Mouse (Mus musculus): ENCODE data around the gene Fhit. TPM values are rescaled to one million over a fixed set of nuclear protein-coding genes. Genes with fewer than 3 reads are reported as not detected.
"Not testable (repeated sequence)": the region's sequence is repeated elsewhere in the genome, so short reads cannot be mapped to it uniquely, and the experiment has no call there.

Fhit gene
- total RNA-seq, 1 experiment from 2014 or later = 3.8 TPM

DNA sequence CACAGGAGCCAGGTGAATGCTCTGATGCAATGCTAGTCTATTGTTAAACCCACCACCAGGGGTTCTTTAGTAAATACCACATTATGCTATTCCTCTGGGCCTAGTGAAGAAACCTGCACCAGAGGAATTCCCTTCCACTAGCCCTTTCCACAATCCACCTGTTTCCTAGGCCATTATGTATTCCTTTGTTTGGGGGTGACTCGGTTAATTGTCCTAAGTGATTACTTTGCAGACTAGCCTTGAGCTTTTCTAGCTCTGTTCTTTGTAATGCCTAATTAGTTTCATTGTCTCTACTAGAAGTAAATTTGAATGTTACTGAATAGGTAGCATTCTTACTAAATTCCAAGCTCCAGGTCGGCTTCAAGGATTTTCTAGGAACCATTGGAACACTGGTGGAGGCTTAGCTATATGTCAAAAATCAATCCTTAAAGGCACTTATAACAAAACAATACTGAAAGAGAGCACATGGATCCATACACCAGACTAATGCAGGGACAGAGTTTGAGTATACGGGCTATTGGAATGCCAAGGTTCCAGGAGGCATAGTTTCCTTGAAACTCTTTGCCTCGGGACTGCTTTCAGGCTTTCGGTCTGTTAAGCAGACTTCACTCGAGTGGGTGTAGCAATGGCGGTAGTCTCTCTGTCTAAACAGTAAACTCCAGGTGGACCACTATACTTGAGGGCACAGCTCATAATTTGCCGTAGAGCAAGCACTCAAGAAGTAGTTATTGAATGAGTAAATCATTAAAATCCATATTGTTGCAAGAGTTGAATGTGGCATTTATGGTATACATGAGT lies 122.1 kb downstream of the Fhit start:
- ATAC-seq (replicated peaks in 1 of 2; ENCODE audit: insufficient read depth in 1 of 2, low FRiP score in 2 of 2, low TSS enrichment in 1 of 2, low read depth in 1 of 2, poor library complexity in 2 of 2, severe bottlenecking in 2 of 2) = not testable (repeated sequence)

DNA sequence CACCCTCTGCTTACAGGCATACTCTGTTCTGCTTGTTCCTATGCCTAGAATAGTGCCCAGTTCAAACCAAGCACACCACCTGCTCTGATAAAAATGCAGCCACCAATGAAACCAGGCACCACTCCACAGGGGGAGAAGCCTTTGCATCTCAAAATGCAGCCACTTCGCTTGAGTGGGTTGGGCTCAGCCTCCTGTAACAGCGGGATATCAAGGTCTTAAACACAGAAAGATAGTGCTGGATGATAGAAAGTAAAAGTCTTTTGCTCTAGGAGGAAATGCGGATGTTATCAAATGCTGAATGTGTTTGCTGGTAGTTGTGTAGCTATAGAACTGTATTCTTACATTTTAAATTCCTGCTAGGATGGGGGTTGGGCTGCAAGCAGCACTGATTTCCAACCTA lies 140.4 kb downstream of the Fhit start:
- ATAC-seq (replicated peaks in 1 of 2; ENCODE audit: insufficient read depth in 1 of 2, low FRiP score in 2 of 2, low TSS enrichment in 1 of 2, low read depth in 1 of 2, poor library complexity in 2 of 2, severe bottlenecking in 2 of 2) = no peak

DNA sequence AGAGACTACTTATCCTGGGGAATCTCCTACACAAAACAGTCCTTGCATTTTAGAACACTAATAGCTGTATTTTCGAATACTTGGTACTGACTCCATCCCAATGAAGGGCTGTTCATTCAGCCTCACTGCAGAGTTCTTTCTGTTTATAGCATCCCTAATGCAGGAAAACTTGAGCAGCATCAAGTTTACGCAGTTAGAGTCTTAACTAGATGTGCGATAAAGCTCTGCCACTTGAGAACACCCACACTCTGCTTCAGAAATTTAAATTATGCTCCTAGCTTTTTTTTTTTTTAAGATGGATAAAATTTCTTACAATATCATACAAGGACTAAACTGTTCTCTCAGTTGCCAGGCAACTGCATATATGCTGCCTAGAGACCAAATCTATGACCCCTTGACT lies 183.2 kb downstream of the Fhit start:
- ATAC-seq (replicated peaks in 1 of 2; ENCODE audit: insufficient read depth in 1 of 2, low FRiP score in 2 of 2, low TSS enrichment in 1 of 2, low read depth in 1 of 2, poor library complexity in 2 of 2, severe bottlenecking in 2 of 2) = no peak

DNA sequence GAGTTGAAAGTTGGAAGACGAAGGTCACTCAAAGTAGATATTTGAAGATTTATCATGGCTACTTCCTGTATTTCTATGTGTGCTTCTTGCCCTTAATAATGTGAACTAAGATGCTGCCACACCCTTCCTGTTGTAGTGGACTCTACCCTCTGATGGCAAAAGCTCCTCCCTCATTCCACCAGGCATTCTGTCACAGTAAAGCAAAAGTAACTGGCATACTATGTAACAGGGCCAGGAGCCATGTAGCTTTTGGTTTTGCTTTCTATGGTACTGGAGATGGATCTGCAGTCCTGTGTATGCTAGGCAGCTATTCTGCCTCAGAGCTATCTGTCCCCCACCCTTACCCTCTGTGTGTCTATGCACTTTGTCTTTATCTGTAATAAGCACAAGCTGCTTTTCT lies 220.2 kb downstream of the Fhit start:
- no peak for ATAC-seq (replicated peaks in 1 of 2; ENCODE audit: insufficient read depth in 1 of 2, low FRiP score in 2 of 2, low TSS enrichment in 1 of 2, low read depth in 1 of 2, poor library complexity in 2 of 2, severe bottlenecking in 2 of 2)

DNA sequence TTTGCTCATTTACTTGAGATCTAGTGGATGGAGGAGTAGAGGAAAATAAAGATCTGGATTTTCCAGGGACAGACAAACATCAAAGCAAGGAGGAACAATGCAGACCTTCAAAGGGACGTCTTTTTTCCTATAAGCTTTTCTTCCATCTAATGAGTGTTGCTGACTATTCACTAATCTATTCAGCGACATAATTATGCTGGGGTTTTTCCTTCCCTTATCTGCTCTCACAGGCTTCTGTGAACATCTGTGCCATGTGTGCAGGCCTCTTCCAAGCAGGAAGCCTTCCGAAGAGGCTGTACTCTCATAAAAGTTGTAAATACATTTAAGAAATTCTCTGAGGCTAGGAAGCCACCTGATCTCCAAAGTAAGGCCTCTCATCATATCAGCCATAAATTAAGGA lies 228.2 kb downstream of the Fhit start:
- ATAC-seq (replicated peaks in 1 of 2; ENCODE audit: insufficient read depth in 1 of 2, low FRiP score in 2 of 2, low TSS enrichment in 1 of 2, low read depth in 1 of 2, poor library complexity in 2 of 2, severe bottlenecking in 2 of 2) = no peak

DNA sequence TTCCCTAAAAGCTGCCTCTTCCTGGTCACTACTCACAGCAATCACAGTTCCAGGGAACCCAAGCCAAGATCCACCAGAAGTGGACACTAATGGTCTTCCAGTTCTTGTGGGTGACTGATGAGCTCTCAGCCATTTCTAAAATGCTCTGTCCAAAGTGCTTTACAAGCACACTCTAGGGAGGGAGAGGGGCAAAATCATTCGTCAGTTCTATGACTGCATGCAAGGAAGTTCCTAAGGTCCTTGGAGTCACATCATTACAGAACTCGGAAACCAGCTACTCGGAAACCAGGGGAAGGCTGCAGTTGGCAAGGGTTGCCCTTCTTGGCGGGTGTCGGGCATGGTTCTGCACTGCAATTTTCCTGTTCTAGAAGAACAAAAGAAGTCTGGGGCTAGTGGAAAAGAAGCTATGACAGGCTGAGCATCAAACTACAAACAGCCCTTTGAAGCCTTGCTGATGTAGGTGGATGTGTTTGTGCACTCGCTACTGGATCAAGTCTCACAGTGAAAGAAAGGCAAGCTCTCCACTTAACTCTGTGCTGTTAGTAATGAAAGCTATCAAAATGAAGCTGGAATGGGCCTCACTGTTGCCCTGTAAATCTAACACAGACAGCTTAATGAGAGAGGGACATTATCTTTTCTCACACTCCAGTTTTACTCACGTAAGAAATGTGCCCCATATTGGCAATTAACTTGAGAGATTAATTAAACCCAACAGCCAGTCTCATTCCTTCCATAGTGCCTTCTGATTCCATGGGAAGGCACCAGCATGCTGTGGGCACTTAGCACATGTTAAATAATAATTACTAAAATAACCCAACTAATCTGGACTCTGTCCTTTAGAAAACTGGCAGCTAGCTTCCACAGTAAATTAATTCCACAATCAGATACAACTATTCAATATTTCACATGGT lies 243.7 kb downstream of the Fhit start:
- ATAC-seq (replicated peaks in 1 of 2; ENCODE audit: insufficient read depth in 1 of 2, low FRiP score in 2 of 2, low TSS enrichment in 1 of 2, low read depth in 1 of 2, poor library complexity in 2 of 2, severe bottlenecking in 2 of 2) = no peak

DNA sequence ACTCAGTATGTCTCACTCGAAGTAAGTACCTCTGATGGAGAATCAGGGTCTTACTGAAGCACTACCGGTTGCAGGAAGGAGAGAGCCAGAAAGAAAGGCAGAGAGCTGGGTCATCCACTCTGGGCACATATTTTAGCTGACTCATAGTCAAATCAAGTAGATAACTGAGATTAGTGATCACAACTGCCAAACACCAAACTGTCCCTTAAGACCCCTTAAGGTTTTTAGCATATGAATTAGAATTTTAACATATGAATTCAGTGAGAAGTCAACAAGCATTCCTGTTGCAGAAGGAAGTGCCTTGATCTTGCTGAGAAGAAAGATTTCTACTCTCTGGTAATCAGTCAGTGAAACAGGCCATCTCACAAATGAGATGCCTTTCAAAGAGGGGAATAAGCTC lies 253.8 kb downstream of the Fhit start:
- ATAC-seq (replicated peaks in 1 of 2; ENCODE audit: insufficient read depth in 1 of 2, low FRiP score in 2 of 2, low TSS enrichment in 1 of 2, low read depth in 1 of 2, poor library complexity in 2 of 2, severe bottlenecking in 2 of 2) = no peak

DNA sequence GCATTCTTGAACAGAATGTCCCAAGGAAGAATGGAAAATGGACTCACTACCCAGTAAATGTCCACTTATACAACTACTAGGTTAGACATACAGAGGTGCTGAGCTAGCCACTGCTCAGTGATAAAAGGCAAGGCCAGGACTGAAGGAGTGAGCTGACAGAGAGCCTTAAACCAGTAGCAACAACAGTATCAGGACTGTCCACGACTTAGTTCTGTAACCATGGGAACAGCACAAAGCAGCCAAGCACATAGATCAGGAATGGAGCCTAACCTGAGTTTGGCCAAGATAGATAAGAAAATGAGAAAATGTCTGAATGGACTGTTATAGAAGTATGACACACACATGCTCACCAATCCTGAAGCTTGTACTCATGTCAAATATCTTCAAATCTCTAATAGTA lies 279.1 kb downstream of the Fhit start:
- no peak for ATAC-seq (replicated peaks in 1 of 2; ENCODE audit: insufficient read depth in 1 of 2, low FRiP score in 2 of 2, low TSS enrichment in 1 of 2, low read depth in 1 of 2, poor library complexity in 2 of 2, severe bottlenecking in 2 of 2)

DNA sequence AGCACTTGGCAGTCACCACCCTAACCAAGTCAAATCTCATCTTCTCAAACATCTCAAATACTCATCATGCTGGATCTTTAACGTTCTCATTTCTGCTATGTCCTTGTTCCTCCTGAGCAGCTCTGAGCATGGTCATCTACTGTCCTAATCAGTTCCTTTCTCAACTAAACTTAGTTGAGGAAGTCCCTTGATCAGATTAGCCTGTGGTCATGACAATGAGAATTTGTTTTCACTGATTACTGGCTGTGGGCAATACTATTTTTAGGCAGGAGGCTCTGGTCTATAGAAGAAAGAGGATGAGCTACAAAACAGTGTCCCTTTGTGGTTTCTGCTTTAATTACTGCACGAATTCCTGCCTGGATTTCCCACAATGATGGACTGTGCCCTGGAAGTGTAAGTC lies 281.1 kb downstream of the Fhit start:
- peak in 1 of 2 experiments; percentile 46; a peak in 1 of 4 replicates for ATAC-seq (replicated peaks in 1 of 2; ENCODE audit: insufficient read depth in 1 of 2, low FRiP score in 2 of 2, low TSS enrichment in 1 of 2, low read depth in 1 of 2, poor library complexity in 2 of 2, severe bottlenecking in 2 of 2)

DNA sequence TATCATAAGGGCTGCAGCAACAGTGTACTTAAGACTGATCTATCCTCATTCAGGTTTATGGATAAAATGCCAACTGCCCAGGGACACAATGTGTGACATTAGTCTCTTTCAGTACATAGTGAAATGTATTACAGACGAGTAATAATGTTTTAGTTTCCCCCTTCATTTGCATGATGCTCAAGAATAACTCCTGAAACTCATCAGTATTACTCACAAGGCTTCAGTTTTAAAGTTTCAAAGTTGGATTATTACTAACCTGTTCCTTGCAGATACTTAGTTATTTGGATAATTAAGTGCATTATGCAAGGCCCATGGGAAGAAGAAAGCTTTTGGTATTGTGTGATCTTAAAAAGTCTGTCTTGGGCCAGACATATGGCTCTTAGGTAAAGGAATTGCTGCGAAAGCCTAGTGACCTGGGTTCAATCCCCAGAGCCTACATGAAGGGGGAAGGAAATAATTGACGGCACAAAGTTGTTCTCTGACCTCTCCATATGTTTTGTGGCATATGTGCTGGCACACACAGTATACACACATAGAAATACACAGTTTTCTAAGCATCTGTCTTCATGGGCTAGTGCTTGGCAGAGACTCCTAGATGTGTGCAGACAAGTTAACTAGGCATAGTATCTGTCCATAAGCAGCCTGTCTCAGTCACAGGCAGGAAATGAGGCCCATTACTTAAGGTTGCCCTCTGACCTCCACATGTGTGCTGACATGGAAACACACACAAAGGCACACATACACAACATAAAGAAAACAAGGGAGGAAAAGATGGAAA lies 287.1 kb downstream of the Fhit start:
- no peak for ATAC-seq (replicated peaks in 1 of 2; ENCODE audit: insufficient read depth in 1 of 2, low FRiP score in 2 of 2, low TSS enrichment in 1 of 2, low read depth in 1 of 2, poor library complexity in 2 of 2, severe bottlenecking in 2 of 2)

DNA sequence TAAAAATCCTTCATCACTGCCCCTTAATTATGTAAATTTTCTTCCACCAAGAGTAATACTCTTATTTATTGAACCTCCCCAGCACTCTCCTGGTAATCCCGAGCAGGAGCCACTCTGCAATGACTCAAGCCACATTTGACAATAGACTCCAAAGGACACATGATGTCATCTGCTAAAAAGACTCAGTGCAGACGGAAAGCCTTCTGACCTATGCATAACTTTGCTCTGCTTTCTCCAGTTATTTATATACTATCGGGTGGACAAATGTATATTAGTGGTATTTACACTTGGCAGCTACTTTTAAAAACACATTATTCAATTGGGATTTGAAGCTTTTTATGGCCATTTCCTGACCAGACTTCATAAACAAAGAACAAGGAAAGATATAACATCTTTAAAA lies 304.2 kb downstream of the Fhit start:
- no peak for ATAC-seq (replicated peaks in 1 of 2; ENCODE audit: insufficient read depth in 1 of 2, low FRiP score in 2 of 2, low TSS enrichment in 1 of 2, low read depth in 1 of 2, poor library complexity in 2 of 2, severe bottlenecking in 2 of 2)

DNA sequence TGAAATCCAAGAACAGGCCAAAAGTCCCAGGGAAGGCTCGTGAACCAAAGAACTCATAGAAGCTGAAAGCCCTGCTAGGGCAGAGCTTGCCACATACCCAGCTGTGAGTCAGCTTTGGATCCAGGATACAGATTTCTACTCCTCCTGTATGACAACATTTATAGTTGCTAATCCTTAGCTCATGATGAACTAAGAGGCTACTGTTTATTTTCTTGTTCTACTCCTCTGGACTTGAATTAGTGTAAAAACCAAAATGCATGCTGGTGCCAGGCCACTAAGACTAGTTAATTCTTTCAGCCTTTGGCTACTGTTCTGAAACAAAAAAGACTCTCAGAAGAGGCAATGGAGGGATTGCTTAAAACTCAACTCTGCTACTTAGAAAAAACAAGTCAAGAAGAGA lies 309.9 kb downstream of the Fhit start:
- ATAC-seq (replicated peaks in 1 of 2; ENCODE audit: insufficient read depth in 1 of 2, low FRiP score in 2 of 2, low TSS enrichment in 1 of 2, low read depth in 1 of 2, poor library complexity in 2 of 2, severe bottlenecking in 2 of 2) = no peak

DNA sequence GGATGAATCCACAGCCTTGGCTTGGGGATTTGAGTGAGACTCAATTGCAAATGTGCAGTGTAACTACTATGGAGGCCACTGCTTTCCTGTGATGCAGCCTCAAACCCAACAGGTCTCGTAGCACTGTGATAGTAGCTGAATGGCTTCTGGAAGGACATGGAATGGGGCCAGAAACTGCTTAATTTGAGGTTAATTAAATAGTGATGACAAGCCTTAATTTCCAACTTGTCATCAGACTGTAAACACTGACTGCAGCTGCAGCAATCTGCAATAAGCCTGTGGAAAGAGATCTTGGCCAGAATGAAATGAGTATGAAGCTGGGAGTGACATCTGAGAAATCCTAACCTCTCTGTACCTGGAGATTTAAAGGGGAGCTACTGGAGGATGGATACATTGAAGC lies 325.8 kb downstream of the Fhit start:
- ATAC-seq (replicated peaks in 1 of 2; ENCODE audit: insufficient read depth in 1 of 2, low FRiP score in 2 of 2, low TSS enrichment in 1 of 2, low read depth in 1 of 2, poor library complexity in 2 of 2, severe bottlenecking in 2 of 2) = no peak

DNA sequence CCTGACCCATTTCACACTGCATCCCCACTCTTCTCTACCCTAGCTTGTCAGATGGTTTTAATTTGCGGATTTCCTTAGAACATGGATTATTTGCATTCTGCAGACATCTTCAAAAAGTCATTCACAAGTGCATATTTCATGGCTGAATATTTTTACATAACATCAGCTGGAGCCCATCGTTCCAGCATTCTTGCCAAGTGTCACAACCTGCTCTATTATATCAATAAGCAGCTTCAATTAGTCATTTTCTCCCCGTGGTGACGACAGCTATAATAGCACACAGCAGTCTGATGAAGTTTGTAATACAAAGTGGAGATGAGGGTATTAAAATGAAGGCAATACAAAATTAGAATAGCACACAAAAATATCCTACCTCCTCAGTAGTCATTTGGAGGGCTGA lies 337.0 kb downstream of the Fhit start:
- ATAC-seq (replicated peaks in 1 of 2; ENCODE audit: insufficient read depth in 1 of 2, low FRiP score in 2 of 2, low TSS enrichment in 1 of 2, low read depth in 1 of 2, poor library complexity in 2 of 2, severe bottlenecking in 2 of 2) = no peak

DNA sequence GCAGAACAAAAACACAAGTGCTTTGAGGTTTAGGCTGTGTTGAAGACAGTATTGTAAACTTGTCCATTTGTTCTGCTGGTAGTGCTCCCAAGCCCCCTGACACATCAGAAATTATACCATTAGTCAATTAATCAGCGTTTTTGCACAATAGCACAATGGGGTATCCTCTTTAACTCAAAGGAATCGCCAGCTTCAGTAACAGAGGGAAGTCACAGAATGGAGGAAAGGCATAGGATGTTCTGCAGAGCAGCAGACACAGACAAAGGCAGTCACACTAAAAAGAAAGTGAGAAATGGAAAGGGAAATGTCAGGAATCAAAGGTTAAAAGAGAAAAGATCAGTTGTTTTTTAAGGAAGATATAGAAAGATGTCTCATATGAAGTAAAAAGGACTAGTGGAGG lies 348.3 kb downstream of the Fhit start:
- ATAC-seq (replicated peaks in 1 of 2; ENCODE audit: insufficient read depth in 1 of 2, low FRiP score in 2 of 2, low TSS enrichment in 1 of 2, low read depth in 1 of 2, poor library complexity in 2 of 2, severe bottlenecking in 2 of 2) = no peak

DNA sequence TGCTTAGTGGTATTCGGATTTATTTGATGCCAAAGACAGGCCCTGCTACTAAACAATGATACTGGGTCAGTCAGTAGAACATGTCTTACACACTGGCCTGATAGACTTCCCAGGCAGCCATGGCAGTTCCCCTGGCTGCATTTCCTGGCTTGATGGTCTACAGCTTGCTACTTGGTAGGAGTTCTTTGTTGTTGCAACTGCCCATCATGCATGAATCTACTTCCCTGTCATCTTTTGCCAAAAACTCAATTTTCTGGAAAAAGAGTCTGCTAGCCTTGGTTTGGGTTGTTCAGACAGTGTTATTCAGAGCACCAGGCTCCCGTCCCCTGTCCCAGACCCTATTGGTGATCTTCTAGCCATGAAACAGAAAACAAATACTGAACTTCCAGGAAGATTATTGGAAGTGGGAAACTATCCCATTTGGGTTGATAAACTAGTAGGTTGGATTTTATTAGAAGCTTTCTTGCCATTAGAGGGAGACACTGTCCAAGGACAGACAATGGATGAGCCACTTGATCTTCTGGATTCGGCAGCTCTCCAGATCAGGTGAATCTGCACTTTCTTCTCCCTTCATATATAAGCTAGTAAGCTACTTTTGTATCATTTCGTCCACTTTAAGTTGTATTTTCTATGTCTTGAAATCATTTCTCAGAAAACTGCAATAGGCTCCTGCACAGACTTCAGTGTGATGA lies 363.2 kb downstream of the Fhit start:
- no peak for ATAC-seq (replicated peaks in 1 of 2; ENCODE audit: insufficient read depth in 1 of 2, low FRiP score in 2 of 2, low TSS enrichment in 1 of 2, low read depth in 1 of 2, poor library complexity in 2 of 2, severe bottlenecking in 2 of 2)

DNA sequence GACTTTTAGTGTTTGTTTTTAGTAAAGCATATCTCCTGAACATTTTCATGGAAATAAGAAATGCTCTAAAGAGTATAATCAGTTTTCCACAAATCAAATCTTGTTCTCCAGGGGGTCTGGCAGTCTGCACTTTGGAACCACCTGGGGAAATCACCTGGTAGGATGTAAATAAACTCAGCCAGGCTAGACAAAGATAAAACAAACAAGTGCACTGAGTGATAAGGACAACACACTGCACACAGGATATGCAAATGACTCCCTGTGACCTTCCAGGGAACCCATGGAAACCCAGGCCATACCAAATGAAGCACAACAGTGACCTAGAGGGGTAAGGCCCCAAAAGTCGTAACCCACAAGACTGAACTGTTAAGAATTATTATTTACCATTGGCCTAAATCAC lies 364.2 kb downstream of the Fhit start:
- ATAC-seq (replicated peaks in 1 of 2; ENCODE audit: insufficient read depth in 1 of 2, low FRiP score in 2 of 2, low TSS enrichment in 1 of 2, low read depth in 1 of 2, poor library complexity in 2 of 2, severe bottlenecking in 2 of 2) = no peak
